Mouse (Mus musculus): Measurements from ENCODE around the gene Dph5. TPM values are rescaled to one million over a fixed set of nuclear protein-coding genes. Genes with fewer than 3 reads are reported as not detected.
A peak's percentile ranks its signal among the peaks of the same experiment; 100 is the strongest.

The Dph5 gene
- 28.0 and 28.9 TPM in 2 replicates for polyA plus RNA-seq (2016; fragmentation: Nextera tagmentation; extraction: Ambion mirVana)

GRCm38 (mm10) chr3:115887427-115888309 lies at the start of gene Dph5:
Gene Dph5, plus strand, starts transcription at chr3:115887837.
- Histone ChIP-seq H3K27me3 (replicated peaks) (no peaks in the 10 kb centered on the region), H3K9ac (peak within 1 kb of the TSS; percentile 74), H3K36me3 (no peaks in the 10 kb centered on the region), H3K9me3 (no peaks in the 10 kb centered on the region), H3K4me1 (peaks cover 3% of the 10 kb centered on the region; the same call in 1 of the 2 replicates), H3K4me3 (peak within 1 kb of the TSS; percentile 76), H3K27ac (peak within 1 kb of the TSS; percentile 72), H3K4me2 (replicated peaks) (peak within 1 kb of the TSS; percentile 84)
- WGBS: under 1% methylated on average over 40 of the region's 40 CpGs
- ATAC-seq (ENCODE audit: low FRiP score, low read depth): peak; percentile 97

GRCm38 (mm10) chr3:115844566-115844965 lies 43.1 kb upstream of the Dph5 start:
- Histone ChIP-seq H3K27ac (no peak overlapping the region), H3K9ac (no peak overlapping the region), H3K36me3 (no peaks in the 10 kb centered on the region), H3K4me3 (no peak overlapping the region), H3K9me3 (0 out of 2 replicates have a peak, but pooled peaks cover 2% of the 10 kb centered on the region), H3K4me2 (replicated peaks) (no peak overlapping the region), H3K27me3 (replicated peaks) (no peaks in the 10 kb centered on the region), H3K4me1 (0 out of 2 replicates have a peak, but pooled peaks cover 3% of the 10 kb centered on the region)
- no peak for ATAC-seq (ENCODE audit: low FRiP score, low read depth)
- WGBS: 48% methylated on average over 3 of the region's 3 CpGs

- Histone ChIP-seq H3K9ac (no peak overlapping the region), H3K27ac (no peak overlapping the region), H3K4me2 (replicated peaks) (no peak overlapping the region), H3K36me3 (no peaks in the 10 kb centered on the region), H3K4me1 (0 out of 2 replicates have a peak, but pooled peaks cover 3% of the 10 kb centered on the region), H3K27me3 (replicated peaks) (no peaks in the 10 kb centered on the region), H3K4me3 (no peak overlapping the region), H3K9me3 (0 out of 2 replicates have a peak, but pooled peaks cover 2% of the 10 kb centered on the region)
- no peak for ATAC-seq (ENCODE audit: low FRiP score, low read depth)
- 66% methylated on average over 5 of the region's 5 CpGs for WGBS
These were observed 42.5 kb upstream of the Dph5 start for GRCm38 (mm10) chr3:115845032-115845618.

- 0 out of 2 replicates have a peak, but pooled peaks cover 2% of the 10 kb centered on the region for H3K9me3 ChIP-seq
- 63% methylated on average over 1 of the region's 1 CpGs for WGBS
- no peaks in the 10 kb centered on the region for H3K36me3 ChIP-seq
- H3K9ac ChIP-seq: no peak overlapping the region
- no peak overlapping the region for H3K4me3 ChIP-seq
- ATAC-seq (ENCODE audit: low FRiP score, low read depth): no peak
- 0 out of 2 replicates have a peak, but pooled peaks cover 3% of the 10 kb centered on the region for H3K4me1 ChIP-seq
- H3K27me3 ChIP-seq (replicated peaks): no peaks in the 10 kb centered on the region
- no peak overlapping the region for H3K4me2 ChIP-seq (replicated peaks)
- H3K27ac ChIP-seq: no peak overlapping the region
These were observed 41.9 kb upstream of the Dph5 start for GRCm38 (mm10) chr3:115845724-115846123.

GRCm38 (mm10) chr3:115846153-115846552 lies 41.5 kb upstream of the Dph5 start:
- 91% methylated on average over 5 of the region's 5 CpGs for WGBS
- H3K27me3 ChIP-seq (replicated peaks): no peaks in the 10 kb centered on the region
- no peaks in the 10 kb centered on the region for H3K9me3 ChIP-seq
- no peak overlapping the region for H3K9ac ChIP-seq
- H3K4me3 ChIP-seq: no peak overlapping the region
- no peak overlapping the region for H3K27ac ChIP-seq
- ATAC-seq (ENCODE audit: low FRiP score, low read depth): no peak
- H3K4me1 ChIP-seq: 0 out of 2 replicates have a peak, but pooled peaks cover 3% of the 10 kb centered on the region
- H3K4me2 ChIP-seq (replicated peaks): no peak overlapping the region
- H3K36me3 ChIP-seq: no peaks in the 10 kb centered on the region

- Histone ChIP-seq H3K9me3 (no peaks in the 10 kb centered on the region), H3K4me1 (0 out of 2 replicates have a peak, but pooled peaks cover 3% of the 10 kb centered on the region), H3K27me3 (replicated peaks) (no peaks in the 10 kb centered on the region), H3K9ac (no peak overlapping the region), H3K4me2 (replicated peaks) (no peak overlapping the region), H3K4me3 (no peak overlapping the region), H3K27ac (no peak overlapping the region), H3K36me3 (no peaks in the 10 kb centered on the region)
- ATAC-seq (ENCODE audit: low FRiP score, low read depth): no peak
- WGBS: 86% methylated on average over 11 of the region's 11 CpGs
These were observed 38.8 kb upstream of the Dph5 start for GRCm38 (mm10) chr3:115848686-115849480.

- WGBS: 71% methylated on average over 4 of the region's 4 CpGs
- ATAC-seq (ENCODE audit: low FRiP score, low read depth): no peak
- Histone ChIP-seq H3K27ac (no peak overlapping the region), H3K9me3 (no peaks in the 10 kb centered on the region), H3K4me1 (no peaks in the 10 kb centered on the region), H3K27me3 (replicated peaks) (no peaks in the 10 kb centered on the region), H3K4me2 (replicated peaks) (no peak overlapping the region), H3K9ac (no peak overlapping the region), H3K36me3 (no peaks in the 10 kb centered on the region), H3K4me3 (no peak overlapping the region)
These were observed 36.7 kb upstream of the Dph5 start for GRCm38 (mm10) chr3:115850946-115851345.

- H3K4me1 ChIP-seq: 0 out of 2 replicates have a peak, but pooled peaks cover 10% of the 10 kb centered on the region
- ATAC-seq (ENCODE audit: low FRiP score, low read depth): no peak
- H3K27ac ChIP-seq: no peak overlapping the region
- H3K9ac ChIP-seq: no peak overlapping the region
- no peaks in the 10 kb centered on the region for H3K9me3 ChIP-seq
- 92% methylated on average over 7 of the region's 7 CpGs for WGBS
- H3K4me3 ChIP-seq: no peak overlapping the region
- H3K4me2 ChIP-seq (replicated peaks): no peak overlapping the region
- H3K36me3 ChIP-seq: no peaks in the 10 kb centered on the region
- H3K27me3 ChIP-seq (replicated peaks): no peaks in the 10 kb centered on the region
These were observed 32.9 kb upstream of the Dph5 start for GRCm38 (mm10) chr3:115854672-115855191.

- ATAC-seq (ENCODE audit: low FRiP score, low read depth): no peak
These were observed 32.1 kb upstream of the Dph5 start for GRCm38 (mm10) chr3:115855576-115855975.

GRCm38 (mm10) chr3:115856484-115857022 lies 31.1 kb upstream of the Dph5 start:
- Histone ChIP-seq H3K4me2 (replicated peaks) (peak overlapping the region; percentile 20; the same call in 1 of the 2 replicates), H3K27me3 (replicated peaks) (no peaks in the 10 kb centered on the region), H3K9ac (no peak overlapping the region), H3K9me3 (no peaks in the 10 kb centered on the region), H3K4me1 (0 out of 2 replicates have a peak, but pooled peaks cover 10% of the 10 kb centered on the region), H3K36me3 (no peaks in the 10 kb centered on the region), H3K27ac (no peak overlapping the region), H3K4me3 (no peak overlapping the region)
- peak; percentile 69 for ATAC-seq (ENCODE audit: low FRiP score, low read depth)
- WGBS: 14% methylated on average over 8 of the region's 8 CpGs

More at GRCm38 (mm10) chr3:115855576-115855975, 32.1 kb upstream of the Dph5 start:
- Histone ChIP-seq H3K27ac (no peak overlapping the region), H3K4me3 (no peak overlapping the region), H3K9me3 (no peaks in the 10 kb centered on the region), H3K4me1 (0 out of 2 replicates have a peak, but pooled peaks cover 10% of the 10 kb centered on the region), H3K36me3 (no peaks in the 10 kb centered on the region), H3K4me2 (replicated peaks) (no peak overlapping the region), H3K9ac (no peak overlapping the region), H3K27me3 (replicated peaks) (no peaks in the 10 kb centered on the region)
- whole genome bisulfite sequencing: 59% methylated on average over 10 of the region's 10 CpGs

- no peak overlapping the region for H3K9ac ChIP-seq
- no peaks in the 10 kb centered on the region for H3K36me3 ChIP-seq
- no peaks in the 10 kb centered on the region for H3K27me3 ChIP-seq (replicated peaks)
- 71% methylated on average over 10 of the region's 10 CpGs for WGBS
- H3K4me2 ChIP-seq (replicated peaks): no peak overlapping the region
- peak; percentile 35; the same call in 1 of the 2 replicates for ATAC-seq (ENCODE audit: low FRiP score, low read depth)
- 0 out of 2 replicates have a peak, but pooled peaks cover 10% of the 10 kb centered on the region for H3K4me1 ChIP-seq
- H3K27ac ChIP-seq: no peak overlapping the region
- no peaks in the 10 kb centered on the region for H3K9me3 ChIP-seq
- no peak overlapping the region for H3K4me3 ChIP-seq
These were observed 30.2 kb upstream of the Dph5 start for GRCm38 (mm10) chr3:115857436-115857835.

Data from neural tube, embryonic 12.5 days (tissue).